Mouse (Mus musculus): Measurements from ENCODE around the gene Coasy.

The Coasy gene

DNA sequence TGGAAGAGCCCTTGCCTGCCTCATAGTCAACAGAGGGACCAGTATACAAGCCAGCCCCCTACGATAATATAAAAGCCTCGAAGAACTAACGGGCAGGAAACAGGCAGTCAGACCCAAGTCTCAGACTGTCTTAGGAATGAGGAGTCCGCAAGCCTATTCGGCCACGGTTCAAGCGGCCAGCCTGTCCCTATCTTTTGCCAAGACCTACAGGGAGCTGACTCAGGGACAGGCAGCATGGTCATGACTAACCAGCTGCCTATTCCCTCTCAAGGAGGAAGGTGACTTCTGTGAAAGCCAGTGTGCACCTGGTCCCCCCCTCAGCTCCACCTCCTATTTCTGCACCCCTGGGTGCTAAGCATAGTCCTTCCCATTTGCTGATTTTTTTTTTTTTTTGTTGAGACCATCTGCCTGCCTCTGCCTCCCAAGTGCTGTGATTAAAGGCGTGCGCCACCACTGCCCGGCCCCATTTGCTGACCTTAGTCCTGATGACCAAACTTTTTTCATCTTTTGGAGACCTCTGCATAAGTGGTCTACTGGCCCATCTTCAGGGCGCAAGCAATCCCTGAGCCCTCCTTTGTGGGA lies 46.7 kb downstream of the Coasy start:
- in situ Hi-C loops (cut with MboI; ENCODE audit: low sequenced_read_pairs) = no loop called here

DNA sequence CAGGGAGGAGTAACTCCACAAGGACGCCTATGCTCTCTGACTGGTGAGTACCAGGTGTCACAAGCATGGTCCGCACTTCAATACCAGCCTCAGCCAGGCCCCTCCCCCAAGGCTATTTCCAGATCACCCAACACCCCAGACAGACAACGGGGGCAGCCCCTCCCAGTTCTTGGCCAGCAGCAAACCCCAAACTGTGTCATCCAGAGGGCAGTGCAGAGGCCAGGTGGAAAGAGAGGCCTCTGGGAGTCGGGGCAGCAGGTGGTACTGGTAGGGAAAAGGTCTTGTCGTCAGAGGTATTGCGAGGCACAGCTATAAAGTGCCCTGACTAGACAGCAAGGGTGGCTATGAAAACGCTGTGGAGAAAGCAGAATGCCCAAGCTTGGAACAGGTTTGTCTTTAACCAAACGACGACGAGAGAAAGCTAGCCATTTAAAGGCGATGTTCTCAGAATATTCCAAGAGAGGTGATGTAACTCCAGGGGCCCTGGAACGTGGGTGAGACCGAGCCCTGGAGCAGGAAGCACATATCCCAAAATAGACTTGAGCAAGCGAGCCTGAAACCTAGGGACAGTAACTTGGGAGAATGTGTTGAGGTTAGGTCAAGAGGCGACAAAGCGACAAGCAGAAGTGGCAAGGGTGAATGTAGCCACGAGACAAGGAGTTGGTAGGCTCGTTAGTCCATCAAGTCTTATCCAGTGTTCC lies 47.8 kb downstream of the Coasy start:
- in situ Hi-C loops (cut with MboI; ENCODE audit: low sequenced_read_pairs) = no loop called here

DNA sequence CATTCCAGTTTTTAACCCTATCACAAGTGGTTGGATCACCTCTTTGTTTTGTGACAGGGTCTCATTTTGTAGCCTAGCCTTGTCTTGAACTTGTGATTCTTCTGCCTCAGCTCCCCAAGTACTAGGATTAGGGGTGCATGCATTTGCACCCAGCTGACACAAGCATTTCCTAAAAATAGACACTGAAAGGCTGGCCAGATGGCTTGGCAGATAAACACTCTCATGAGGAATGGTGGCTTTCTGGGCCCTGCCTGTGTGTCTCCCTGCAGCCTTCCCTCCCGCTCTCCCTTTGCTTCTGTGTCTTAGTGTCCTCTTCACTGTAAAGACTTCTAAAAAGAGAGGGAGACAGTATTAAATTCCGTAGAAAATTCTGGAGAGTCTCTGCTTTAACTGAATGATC lies 48.8 kb downstream of the Coasy start:
- in situ Hi-C loops (cut with MboI; ENCODE audit: low sequenced_read_pairs) = no loop called here

DNA sequence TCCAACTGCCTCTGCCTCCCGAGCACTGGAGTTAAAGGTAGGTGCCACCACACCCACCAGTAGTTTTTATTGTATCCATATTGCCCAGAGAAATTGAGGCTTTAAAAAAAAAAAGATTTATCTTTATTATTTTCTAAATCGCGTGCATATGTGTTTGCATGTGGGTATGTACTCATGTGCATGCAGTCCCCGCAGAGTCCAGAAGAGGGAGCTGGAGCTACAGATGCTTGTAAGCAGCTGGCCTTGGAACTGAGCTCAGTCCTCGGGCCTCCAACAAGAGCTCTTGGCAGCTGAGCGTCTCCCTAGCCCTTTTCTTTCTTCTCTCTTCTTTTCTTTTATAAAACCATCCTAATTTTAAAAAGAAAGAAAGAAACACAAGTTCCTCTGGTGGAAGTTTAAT lies 49.3 kb downstream of the Coasy start:
- in situ Hi-C loops (cut with MboI; ENCODE audit: low sequenced_read_pairs) = no loop called here

DNA sequence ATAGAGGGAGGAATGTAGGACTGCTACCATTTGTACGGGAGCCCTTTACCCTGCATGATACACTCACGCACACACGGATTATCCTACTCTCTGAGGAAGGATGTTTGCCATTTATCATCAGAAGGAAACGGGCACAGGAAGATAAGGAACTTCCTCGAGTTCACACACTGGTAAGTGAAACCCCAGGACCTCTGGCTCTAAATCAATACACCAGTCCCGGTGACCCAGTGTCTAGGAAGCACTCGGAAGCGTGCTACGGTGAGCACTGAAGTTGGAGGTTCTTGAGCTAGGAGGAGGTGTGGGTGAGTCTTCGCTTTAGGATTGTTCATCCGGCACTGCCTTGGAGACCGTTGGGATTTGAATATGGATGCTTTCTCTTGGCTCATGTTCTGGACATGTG lies 50.7 kb downstream of the Coasy start:
- in situ Hi-C loops (cut with MboI; ENCODE audit: low sequenced_read_pairs) = no loop called here

DNA sequence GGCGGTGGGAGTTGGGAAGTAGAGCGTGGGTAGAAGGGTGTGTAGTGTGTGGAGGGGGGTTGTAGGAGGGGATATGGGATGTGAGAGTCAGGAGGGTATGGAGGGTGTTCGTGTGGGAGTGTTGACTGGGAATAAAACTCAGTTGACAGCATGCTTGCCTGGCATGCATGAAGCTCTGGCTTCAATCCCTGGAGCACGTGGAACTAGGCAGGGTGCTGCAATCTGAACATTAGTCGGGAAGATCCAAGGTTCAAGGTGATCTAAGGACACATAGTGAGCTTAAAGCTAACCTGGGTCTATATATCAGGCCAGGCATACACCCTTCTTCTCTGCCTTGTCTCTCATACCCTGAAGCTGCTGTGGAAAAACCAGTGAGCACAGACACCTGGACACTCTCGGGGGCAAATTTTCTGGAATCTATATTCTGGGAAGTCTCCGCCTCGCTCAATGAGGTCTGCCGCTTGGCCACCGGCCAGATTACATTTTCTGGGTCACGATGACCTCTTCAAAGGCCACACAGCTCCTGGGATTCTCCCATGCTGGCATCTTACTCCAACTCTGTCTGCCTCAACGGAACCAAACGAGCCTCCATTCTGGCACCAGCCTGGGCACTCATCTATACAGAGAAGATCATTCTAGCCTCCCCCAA lies 52.0 kb downstream of the Coasy start:
- in situ Hi-C loops (cut with MboI; ENCODE audit: low sequenced_read_pairs) = no loop called here
